Mouse (Mus musculus) kidney, postnatal 4 days (tissue): ENCODE results near the gene Shisa6.
A peak's percentile ranks its signal among the peaks of the same experiment; 100 is the strongest.
"Not testable (repeated sequence)": the region's sequence is repeated elsewhere in the genome, so short reads cannot be mapped to it uniquely, and the experiment has no call there.

Experiments
- DNase-seq, 2 experiments: peaks; one replicate each; pipeline ENCODE4 v3.0.0; 2021; ENCODE audit warnings: mixed read lengths in 2 of 2

Gene Shisa6

DNA sequence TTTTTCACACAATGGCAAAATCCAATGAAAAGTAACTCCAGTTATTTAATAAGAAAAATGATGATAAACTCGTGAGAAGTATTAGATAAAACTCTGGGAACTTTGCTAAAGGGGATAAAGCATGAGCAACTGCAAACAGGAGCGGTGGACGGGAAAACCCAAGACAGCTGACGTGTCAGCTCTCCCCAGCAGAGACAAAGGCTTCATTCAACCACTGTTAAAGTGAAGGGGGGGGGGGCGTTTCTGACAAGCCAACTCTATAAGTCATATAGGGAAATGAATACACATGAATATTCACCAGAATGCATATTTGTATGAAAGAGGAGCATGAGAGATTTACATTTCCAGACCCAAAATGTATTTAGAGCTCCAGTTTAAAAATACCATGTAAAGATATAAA, 83.1 kb downstream of the Shisa6 start:
- no peak for DNase-seq

DNA sequence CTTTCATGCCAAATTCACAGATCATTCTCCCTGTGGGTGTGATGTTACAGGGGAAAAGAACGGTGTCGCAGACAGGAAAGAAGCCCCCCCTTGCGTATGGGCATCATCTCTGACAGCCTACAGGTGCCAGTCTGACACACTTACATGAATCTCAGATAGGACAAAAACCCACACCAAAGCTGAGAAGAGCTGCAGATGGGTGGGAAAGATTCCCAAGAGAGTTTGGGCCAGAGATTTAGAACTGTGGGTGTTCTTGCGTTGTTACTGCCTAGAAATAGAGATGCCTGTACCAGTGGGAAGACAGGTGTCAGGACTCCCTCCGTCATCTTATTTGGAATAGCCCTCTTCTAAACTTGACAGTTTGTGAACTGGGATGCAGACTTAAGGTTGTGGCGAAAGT, 99.6 kb downstream of the Shisa6 start:
- DNase-seq = no peak

DNA sequence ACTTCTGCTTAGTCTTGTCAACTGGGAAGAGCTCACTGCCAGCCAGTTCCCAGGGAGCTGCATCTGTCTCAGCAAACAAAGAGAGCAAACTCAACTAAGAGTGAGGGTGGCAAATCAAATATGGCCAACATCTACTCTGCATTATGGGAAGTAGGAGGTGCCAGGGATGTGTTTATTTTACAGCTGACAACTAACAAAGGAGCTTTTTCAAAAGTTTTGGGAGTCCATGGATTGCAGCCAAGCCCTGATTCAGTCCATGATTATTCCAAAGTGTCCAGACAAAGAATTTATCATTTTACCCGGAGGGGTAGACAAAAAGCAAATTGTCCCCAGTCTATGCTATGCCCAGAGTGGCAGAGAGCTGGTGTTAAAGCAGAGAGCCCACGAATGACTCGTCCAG, 107.5 kb downstream of the Shisa6 start:
- no peak for DNase-seq

DNA sequence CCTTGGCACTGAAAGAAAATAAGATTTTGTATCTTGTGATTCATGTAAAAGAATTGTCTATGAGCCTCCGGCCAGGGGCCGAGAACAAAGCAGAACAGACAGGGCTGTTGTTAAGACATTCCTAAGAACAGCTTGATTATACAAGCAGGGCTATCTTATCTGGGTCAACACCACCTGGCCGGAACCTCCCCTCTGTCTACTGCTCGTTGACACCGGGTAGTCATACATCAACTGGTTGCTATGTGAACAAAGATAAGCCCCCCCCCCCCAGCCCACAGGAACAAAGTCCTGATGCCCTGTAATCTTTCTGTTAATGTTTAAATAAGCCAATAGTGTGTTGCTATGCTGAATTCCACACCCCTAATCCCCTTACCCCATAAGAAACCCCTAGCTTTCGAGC, 117.0 kb downstream of the Shisa6 start:
- DNase-seq = not testable (repeated sequence)

DNA sequence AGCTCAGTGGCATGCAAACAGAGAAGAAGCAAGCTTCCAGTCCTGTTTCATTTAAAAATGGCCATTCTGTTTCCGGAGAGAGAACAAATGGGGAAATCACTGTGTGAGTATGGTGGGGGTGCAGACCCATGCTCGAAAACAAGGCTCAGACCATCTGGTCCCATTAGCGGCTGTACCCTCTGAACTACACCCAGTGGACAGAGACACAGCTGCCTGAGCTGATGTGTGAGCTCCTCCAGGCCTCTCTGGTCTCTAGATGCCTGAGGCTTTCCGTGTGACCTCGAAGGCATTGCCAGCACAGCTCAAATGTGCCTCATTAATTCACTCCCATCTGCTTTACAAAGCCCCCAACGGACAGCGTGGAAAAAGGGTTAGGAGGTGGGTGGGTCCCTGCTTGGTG, 125.7 kb downstream of the Shisa6 start:
- no peak for DNase-seq

DNA sequence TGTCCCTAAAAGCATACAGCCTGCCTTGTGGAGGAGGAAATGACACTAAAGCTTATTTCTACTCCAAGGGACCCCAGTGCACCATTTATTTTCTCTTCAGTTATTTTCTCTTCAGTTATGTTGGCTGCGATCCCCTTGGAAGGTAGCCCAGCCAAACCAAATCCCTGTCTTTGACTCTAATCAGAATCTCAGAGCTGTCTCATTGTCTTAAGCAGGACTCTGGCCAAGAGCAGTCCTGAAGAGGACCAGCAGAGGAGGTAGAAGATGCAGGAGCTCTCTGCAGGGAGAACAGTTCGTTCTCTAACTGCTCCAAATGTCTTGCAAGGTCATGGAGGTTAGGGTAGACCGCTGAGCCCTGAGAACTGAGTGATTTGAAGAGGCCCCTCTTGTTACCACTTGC, 138.2 kb downstream of the Shisa6 start:
- peak; percentile 63 to 67 for DNase-seq

DNA sequence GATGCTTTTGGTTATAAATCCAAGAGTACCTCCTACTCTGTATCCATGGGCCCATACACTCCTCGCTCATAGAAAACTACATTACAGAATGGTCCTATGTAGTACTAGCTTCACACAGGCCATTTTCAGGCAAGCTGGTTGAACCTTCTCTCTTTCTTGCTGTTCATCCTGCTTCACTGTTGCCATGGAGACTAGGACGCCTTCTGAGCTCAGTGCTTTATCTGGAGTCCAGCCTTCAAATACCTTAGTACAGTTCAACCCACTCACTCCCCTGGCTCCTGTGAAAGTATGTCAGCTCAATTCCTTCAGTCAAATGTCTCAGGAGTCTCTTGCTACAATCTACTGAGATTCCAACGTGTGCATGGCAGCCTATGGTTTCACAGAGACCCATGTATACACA, 154.0 kb downstream of the Shisa6 start:
- no peak for DNase-seq

DNA sequence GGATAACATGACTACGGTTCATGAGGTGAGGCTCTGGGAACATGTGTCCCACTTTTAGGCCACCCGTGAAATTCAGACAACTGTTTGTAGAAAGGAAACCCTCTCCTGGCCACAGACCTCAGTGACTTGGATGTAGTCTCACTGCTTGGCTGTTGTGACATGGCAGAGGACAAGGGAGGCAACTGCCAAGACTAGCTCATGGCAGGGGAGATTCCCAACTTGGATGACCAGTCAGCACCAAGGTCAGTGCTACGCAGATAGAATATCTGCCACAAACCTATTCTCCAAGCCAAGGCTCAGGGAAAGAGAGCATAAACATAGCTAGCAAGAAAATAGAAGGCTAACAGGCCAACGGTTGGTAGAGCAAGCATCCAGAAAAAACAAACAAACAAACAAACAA, 156.0 kb downstream of the Shisa6 start:
- DNase-seq = no peak

DNA sequence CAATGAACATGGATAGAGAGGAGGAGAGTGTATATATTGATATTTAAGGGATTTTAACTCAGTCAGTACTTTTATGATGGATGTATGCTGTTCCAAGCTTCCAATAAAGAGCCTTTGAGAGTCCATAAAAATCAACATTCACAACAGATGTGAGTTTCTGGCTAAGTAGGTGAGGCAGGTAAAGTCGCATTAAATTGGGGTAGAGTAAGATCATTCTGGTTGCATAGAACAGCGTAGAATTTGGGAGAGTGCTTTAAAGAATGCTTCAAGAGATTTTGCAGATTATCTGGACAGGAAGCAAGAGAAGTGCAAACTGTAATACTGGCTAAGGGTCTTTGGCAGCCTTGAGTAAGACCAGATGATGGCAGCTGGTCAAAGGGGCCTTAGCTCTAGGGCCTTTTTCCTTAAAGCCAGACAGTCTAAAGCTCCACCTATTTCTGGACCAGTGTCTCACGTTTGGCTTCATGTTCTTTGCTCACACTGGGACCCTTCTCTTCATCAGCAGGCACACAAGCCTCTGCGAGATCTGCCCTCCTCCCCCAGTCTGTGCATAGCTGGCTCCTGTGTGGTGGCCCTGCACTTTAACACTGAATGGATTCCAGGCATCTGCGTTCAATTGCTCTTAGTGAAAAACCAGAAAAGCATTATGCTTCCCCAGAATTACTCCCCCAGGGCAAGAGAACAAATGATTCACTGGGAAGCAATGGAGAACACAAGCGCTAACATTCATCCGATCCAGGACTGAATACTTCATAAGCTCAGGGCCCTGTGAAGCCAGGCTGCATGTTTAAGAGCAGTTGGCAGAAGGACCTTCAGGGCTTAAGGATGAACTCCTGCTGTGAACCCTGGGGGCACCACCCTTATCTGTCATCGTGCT, 158.7 kb downstream of the Shisa6 start:
- DNase-seq = no peak

DNA sequence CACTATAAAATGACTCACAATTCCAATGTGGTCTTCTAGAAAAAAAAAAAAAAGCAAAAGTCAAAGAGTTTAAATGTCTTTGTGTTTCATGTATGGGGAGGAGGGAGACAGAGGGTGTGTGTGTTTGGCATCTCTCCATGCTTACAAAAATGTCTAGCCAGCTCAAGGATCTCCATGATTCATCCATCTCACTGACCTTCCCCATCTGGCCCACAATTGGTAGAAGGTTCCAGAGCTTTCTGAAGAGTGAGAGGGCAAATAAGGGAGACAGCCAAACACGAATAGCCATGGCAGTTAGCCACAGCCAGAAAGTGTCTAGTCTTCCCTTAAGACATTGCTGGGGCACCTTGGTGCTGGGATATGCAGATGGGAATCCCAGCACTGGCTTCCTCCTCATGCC, 166.0 kb downstream of the Shisa6 start:
- no peak for DNase-seq

DNA sequence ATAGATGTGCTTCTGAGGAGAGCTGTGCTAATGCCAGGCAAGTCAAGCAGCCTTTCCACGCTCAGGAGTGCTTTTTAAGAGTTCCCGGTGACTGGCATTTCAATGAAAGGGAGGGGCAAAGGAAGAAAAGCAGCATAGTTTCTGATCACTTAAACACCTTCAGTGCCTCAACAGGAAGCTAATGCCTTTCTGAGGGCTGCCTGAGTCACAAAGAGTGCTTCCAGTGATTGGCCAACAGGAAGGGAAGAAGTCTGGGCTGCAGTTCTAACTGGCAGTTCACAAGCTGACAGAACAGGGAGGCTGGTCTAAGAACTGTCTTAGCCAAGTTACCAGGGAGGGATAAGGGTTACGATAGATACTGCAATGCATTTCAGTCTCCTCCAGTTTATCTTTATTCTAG, 180.9 kb downstream of the Shisa6 start:
- no peak for DNase-seq

DNA sequence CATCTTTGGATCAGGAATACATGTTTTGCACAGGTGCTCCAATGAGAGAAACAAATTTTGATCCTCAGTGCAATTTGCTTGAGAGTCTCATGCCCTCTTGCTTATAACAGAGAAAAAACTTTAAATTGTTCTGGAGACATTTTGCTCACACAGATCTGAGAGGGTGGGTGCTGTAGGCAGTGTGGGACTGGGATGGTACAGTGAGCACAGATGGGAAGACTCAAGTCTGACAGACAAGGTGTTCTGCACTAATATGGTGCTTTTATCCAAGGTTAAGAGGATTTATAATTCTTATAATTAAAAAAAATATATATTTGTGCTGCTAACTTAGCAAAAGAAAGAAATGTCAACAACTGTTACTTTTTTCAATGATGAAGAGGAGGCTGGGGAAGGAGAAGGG, 189.5 kb downstream of the Shisa6 start:
- no peak for DNase-seq

DNA sequence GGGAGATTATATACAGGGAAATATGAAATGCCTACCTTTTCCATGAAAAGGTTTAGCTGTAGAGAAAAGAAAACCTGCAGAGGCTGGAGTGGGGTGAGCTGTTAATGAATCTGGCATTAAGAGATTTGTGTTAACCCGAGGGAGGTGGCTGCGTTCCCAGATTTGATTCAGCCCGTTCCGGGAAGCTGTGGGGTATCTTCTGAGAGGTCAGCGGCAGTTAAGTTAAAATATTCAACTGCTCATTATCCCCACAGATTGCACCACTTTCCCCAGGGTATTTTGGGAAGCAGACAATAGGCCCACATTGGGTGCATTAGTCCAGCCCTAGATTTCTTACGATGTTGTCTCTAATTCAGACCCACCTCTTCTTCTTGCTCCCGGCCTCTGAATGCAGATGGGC, 213.0 kb downstream of the Shisa6 start:
- DNase-seq = no peak

DNA sequence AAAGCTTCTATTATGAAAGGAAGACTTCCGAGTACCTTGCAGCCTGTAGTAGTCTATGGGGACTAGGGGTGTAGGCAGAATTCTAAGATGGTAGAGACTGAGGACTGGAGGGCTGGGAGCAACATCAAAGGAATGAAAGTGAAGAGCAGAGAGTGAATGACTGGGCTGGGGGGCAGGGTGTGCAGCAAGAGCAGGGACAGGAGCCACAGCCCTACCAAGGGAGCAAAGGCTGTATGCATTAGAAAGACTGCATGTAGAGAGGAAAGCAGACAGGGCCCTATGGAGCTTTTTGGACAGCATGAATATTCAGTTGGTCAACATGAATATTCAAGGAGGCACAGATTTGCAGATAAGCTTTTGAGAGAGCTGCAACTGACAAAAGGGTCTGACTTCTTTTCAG, 221.4 kb downstream of the Shisa6 start:
- DNase-seq = no peak

DNA sequence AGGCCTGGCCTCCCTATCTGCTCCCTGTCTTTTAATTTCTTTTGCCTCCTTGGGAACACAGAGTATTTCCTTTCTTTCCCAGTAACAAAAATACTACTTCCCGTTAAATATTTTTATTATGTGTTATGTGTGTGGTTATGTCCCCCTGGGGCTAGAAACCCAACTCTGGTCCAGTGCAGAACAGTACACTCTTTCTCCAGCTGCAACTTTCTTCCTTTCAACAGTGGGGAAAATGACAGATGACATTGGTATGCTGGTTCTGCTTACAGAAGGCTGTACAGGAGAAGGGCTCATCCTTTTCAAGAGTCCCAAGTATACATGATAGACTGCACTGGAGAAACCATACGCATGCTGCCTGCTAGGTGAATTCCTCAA, 251.1 kb downstream of the Shisa6 start:
- no peak for DNase-seq

DNA sequence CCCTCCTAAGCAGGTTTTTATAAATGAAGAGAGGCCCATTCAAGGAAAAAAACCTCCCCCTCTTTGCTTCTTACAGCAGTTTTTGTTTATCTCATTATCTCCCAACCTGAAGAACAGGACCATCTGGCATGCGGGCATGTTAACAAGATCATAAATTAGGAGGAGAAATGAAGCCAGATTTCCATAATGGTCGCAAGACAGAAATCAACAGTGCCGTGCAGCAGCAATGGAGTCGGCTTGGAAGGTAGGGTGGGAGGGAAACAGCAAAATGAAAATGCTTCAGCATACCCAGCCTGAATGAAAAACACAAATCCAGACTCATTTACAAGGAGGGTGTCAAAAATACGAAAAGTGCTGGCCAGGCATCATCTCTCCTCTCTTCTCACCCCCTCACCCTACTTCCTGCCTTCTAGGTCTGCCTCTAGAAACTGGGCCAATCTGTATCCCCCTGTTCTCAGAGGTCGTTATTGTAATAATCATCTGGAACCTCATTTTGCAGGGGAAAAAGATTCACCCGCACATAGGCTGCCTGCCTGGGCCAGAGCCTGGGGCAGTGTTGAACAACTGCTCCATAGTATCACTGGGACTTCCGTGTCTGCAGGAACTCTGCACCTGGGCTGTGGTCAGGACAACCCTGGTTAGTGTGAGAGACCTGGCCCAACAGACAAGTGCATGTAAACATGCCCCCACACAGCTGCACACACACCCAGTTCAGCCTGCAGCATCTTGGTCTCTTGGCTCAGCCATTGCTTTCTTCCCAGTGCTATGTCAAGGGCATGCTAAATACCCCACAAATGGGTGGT, 251.7 kb downstream of the Shisa6 start:
- no peak for DNase-seq

DNA sequence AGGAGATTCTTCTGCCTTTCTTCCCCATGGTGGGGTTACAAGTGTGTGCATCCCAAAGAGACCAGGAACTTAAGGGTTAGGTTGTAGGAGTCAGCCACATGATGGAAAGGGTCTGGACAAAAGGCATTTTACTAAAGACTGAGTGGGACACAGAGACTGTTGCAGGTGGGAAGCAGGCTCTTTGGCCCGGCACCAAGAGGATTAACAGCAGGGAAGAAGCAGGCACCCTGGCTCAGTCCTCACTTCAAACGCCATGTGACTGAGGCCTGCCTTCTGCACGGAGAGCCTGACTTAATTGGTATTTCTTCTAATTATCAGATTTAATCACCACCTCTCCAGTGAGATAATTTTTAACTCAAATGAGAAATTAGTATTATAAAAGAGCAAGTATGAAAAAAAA, 258.7 kb downstream of the Shisa6 start:
- no peak for DNase-seq

DNA sequence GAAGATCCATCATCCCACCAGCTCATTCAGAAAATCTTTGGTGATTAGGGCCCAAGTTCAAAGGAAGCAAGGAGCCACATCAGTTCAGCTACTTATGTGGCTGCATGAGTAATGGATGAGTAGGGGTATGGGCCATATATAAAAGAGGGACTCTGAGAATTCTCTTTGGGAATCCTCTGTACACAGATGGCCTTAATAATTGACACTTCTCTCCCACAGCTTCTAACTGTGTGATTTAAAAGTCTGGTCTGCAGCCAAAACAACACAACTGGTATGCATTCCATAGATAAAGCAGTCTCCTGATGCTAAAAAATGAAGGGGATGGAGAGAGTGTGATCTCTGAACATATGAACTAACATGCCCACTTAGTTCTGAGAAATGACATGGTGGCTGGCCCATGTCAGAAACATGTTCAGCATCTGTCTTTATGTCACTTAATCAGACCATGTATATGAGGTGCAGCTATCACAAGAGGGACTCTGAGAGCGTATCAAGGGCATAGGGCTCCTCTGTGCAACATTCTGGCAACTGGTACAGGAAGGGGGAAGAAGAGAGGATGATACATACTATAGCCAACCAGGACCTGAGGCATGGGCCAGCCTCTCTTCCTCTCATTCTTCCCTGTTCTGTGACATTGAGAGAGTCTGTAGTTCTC, 260.3 kb downstream of the Shisa6 start:
- no peak for DNase-seq

DNA sequence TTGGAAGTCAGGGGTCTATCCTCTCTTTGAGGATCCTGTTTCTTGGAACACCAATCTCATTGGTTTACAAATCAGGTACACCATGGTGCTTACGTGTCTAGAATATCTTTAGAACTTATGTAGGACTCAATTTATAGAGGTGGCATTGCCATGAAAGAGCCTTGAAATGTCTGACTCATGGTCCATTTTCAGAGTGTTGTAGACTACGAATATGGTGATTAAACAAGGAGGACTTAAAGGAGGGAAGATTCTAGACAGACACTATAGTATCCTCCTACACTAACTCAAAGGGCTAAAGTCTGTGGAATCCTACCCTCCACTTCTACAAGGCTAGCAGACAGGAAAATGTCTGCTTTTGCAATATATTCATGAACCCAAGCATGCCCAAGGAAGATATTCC, 265.6 kb downstream of the Shisa6 start:
- DNase-seq = no peak

DNA sequence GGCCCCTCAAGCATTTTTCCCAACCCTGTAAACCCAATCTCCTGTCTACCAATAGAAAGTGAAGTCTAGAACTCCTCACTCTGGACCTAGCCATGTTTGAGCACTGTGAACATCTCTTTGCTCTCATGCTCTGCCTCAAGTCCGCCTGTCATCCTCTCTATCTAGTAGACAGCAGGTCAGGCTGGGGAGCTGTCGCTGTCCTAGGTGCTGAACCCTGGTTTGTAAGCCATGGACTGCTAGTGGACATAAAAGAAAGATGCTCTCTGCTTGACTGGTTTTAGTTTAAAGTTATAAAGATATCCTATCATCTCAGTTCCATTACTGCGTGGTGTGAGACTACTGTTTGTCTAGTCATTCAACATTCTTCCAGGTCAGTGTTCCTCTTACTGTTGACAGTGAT, 266.9 kb downstream of the Shisa6 start:
- DNase-seq = peak; percentile 88 to 89

DNA sequence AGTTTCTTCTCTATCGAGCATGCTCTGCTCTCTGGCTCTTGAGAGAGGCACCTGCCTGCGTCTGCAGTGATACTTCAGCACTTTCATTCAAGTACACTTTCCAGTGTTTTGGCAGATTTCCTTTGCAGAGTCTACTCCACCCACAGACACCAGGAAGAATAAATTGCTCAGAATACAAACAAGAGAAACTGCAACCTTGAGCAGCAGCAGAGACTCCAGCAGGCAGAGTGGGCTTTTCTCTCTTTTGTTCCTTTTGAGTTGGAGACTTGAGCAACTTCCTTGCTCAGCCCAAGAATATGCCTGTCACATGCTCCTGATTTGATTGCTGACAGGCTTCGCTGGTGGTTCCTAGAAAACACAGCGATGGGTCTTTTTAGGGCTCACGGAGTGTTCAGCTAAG, 278.6 kb downstream of the Shisa6 start:
- no peak for DNase-seq

DNA sequence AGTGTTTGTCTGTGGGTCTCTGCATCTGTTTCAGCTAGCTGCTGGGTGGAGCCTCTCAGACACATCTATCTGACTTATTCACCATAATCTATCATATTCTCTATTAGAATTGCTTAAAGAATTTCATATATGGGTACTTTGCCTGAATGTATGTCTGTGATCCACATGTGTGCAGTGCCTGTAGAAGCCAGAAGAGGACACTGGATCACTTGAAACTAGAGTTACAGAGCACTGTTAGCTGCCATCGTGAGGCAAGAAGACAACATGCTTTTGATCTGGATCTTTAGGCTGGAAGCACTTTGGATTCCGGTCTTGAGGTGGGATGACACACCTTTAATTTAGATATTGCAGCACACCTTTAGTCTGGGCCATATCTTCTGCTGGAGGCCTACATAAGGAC, 289.2 kb downstream of the Shisa6 start:
- DNase-seq = no peak

DNA sequence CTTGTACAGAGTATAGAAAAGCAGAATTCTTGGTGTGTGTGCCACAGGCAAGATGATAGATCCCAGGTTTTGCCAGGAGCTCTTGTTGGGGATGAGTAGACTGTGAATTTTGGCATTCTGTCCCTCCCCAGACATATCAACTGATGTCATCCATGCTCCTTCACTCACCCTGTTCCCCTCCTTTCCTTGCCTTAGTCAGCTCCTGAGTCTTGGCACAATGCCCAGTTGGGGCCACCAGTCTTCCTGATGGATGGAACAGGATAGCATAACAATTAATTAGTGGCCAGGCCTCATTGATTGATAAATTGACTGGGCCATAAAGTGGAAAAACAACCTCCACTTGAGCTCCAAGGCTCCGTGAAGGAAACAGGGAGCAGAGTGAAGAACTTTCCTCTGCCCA, 292.9 kb downstream of the Shisa6 start:
- DNase-seq = peak; percentile 9 to 10

DNA sequence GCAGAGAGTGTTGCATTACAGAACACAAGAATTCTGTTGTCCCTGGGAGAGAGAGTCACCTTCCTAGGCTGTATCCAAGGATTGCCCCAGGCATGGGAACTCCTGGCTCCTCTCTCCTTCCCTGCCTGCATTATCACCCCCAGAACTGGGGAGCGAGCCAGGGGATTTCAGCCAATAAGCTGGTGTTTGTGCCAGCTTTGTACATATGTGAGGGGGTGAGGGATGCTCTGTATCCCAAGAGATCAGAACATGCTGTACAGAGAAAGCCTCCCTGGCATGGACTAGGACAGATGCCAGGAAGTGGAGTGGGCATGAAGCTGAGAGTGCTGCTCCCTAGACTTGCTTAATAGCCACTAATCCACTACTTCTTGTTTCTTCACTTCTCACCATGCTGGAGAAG, 303.6 kb downstream of the Shisa6 start:
- no peak for DNase-seq
